Comparison of ENCODE assay signal across 7 mouse cellular contexts in genomic region chr2:33468466-33469097, GRCm38 (mm10). TPM values are rescaled to one million over a fixed set of nuclear protein-coding genes. Genes with fewer than 3 reads are reported as not detected.
DNase-seq lines count a peak whose midpoint lies in the region; ATAC-seq lines count a peak whose summit lies in the region.

Gene Zbtb43, minus strand, starts transcription at chr2:33468559.

- H3K4me1 ChIP-seq in intestine, embryonic 15.5 days (replicated peaks), result peaks cover 19% of the 10 kb centered on the region
- H3K4me1 ChIP-seq in midbrain, embryonic 10.5 days, result peaks cover 34% of the 10 kb centered on the region

- peak within 1 kb of the TSS; percentile 73 for H3K4me2 ChIP-seq in intestine, embryonic 15.5 days (replicated peaks)

- peak; percentile 94 to 95 for DNase-seq in adrenal gland, adult 18-20 months (ENCODE audit: low spot score in 2 of 2)
- peak; percentile 98 for DNase-seq in embryo, embryonic 11 days
- DNase-seq in gastrocnemius, postnatal 36 days, result peak; percentile 94 to 96
- peak; percentile 94 to 97 for DNase-seq in left cerebral cortex, postnatal 25 days (ENCODE audit: low spot score in 2 of 2)
- DNase-seq in midbrain, embryonic 10.5 days (ENCODE audit: low spot score), result peak; percentile 97
- DNase-seq in right cerebral cortex, postnatal 4 days, result peak; percentile 96

- ATAC-seq in intestine, embryonic 15.5 days, result peak; percentile 96

- 5% methylated on average over 36 of the region's 36 CpGs for WGBS in intestine, embryonic 15.5 days
- 6% methylated on average over 36 of the region's 36 CpGs for WGBS in midbrain, embryonic 10.5 days

- peak within 1 kb of the TSS; percentile 74 for H3K27ac ChIP-seq in intestine, embryonic 15.5 days
- H3K27ac ChIP-seq in midbrain, embryonic 10.5 days (replicated peaks), result peak within 1 kb of the TSS; percentile 93

- intact Hi-C loops in gastrocnemius, postnatal 36 days (cut with DNase I), result no loop called here
- intact Hi-C loops in left cerebral cortex, postnatal 25 days (cut with DNase I), result loop anchor here (5.0 kb wide), 1 partner anchor 36 kb away; the partner anchor contains the start of gene Zbtb34

- H3K27me3 ChIP-seq in intestine, embryonic 15.5 days (replicated peaks), result no peaks in the 10 kb centered on the region
- H3K27me3 ChIP-seq in midbrain, embryonic 10.5 days (ENCODE audit: low read depth, poor library complexity, severe bottlenecking), result no peaks in the 10 kb centered on the region

- H3K9me3 ChIP-seq in intestine, embryonic 15.5 days, result no peaks in the 10 kb centered on the region
- H3K9me3 ChIP-seq in midbrain, embryonic 10.5 days (replicated peaks), result no peaks in the 10 kb centered on the region

- H3K4me3 ChIP-seq in intestine, embryonic 15.5 days (replicated peaks), result peak within 1 kb of the TSS; percentile 93
- peak within 1 kb of the TSS; percentile 83 for H3K4me3 ChIP-seq in midbrain, embryonic 10.5 days

- peak within 1 kb of the TSS; percentile 82 for H3K9ac ChIP-seq in intestine, embryonic 15.5 days

- no peaks in the 10 kb centered on the region for H3K36me3 ChIP-seq in intestine, embryonic 15.5 days
- H3K36me3 ChIP-seq in midbrain, embryonic 10.5 days, result peaks cover 15% of the 10 kb centered on the region

RNA-seq across cellular contexts. Expression of gene Zbtb43, which starts in this region (rescaled TPM):
- total RNA-seq in adrenal gland, adult 18-20 months (2021), result 10 to 100 TPM; 24.3 to 25.1 TPM
- total RNA-seq in gastrocnemius, postnatal 36 days (2021), result 10 to 100 TPM; 10.7 to 14.5 TPM
- polyA plus RNA-seq in intestine, embryonic 15.5 days (2015; fragmentation: Nextera tagmentation; extraction: Ambion mirVana), result 13.0 and 15.3 TPM in 2 replicates
- total RNA-seq in left cerebral cortex, postnatal 25 days (2021), result 10 to 100 TPM; 30.9 to 36.0 TPM
- polyA plus RNA-seq in midbrain, embryonic 10.5 days (2016; fragmentation: Nextera tagmentation; extraction: Ambion mirVana), result 20.3 and 25.3 TPM in 2 replicates

Comparison
In these comparisons a context has a peak if more than half of its experiments do, and no peak if none do; other contexts are left out.
1. Peak in every context shown above with its lines: DNase-seq, ATAC-seq, H3K4me3 ChIP-seq and H3K27ac ChIP-seq.